Mouse (Mus musculus) embryo, embryonic 10.5 days (tissue): Measurements from ENCODE around the gene Sec63.

ENCODE experiments used
- DNase-seq: peaks from one replicate; pipeline ENCODE4 v3.0.0-alpha.2; 2015; ENCODE audit warnings: low spot score

Sec63 gene

GRCm38 (mm10) chr10:42760999-42761900, at the start of gene Sec63:
Gene Sec63 (plus strand): TSS chr10:42761496.
- DNase-seq: peak; percentile 98

- DNase-seq: peak; percentile 18
Measured at GRCm38 (mm10) chr10:42714676-42715075, 46.6 kb upstream of the Sec63 start.

- peak; percentile 60 for DNase-seq
Measured at GRCm38 (mm10) chr10:42715366-42716035, 45.8 kb upstream of the Sec63 start.

DNA sequence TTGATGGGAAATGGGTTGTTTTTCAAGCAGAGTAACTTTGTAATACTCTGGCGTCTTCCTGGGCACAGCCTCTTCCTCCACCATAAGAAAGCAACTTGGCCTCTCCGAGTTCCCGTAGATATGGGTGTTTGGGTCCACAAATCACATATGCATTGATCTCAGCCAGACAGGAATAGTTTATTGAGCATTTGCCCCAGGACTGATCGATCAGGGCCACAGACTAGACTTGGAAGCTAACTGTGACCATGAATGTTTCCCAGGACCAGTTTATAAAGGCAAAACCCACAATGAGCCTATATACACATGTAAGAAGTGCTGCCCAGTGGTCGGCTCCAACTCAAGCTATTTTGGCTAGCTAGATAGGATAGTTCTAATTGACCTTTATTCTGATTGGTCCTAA, 39.2 kb upstream of the Sec63 start:
- DNase-seq: no peak

- no peak for DNase-seq
Measured at GRCm38 (mm10) chr10:42723275-42724232, 37.7 kb upstream of the Sec63 start.

DNA sequence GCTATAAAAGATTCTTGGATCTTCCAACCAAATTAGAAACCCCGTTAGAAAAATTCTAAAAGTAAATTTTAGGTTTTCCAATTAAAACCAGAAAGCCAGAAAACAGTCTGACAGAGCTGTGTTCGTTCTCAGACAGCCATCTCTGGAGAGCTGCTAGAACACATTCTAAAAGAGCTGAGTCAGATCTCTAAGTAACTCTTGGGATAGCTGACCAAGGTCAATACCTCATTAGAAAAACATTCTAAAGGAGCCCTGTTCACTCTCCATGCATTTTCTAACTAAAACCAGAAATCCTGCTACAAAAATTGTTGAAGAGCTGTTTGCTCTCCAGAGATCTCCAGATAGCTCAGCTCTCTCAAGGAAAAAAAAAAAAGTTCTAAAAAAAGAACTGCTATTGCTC, 31.7 kb upstream of the Sec63 start:
- no peak for DNase-seq

GRCm38 (mm10) chr10:42734546-42735060, 26.7 kb upstream of the Sec63 start:
- DNase-seq: peak; percentile 72

DNA sequence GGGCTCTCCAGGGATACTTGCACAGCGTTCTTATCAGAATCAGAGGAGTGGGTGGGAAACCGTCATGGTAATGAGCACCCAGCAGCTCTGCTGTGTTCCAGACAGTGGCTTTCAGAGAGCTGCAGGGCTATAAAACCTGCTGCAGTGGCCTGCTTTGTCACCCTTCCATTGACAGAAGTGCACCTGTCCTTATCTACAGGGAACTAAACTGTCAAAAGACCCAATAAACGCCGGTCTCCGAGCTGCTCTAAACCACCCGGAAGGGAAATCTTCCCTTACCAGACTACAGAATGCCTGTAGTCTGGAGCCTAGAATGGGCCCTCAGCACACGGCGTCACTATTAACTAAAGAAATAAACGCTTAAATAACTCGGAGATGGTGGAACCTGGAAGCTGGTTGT, 9.5 kb upstream of the Sec63 start:
- DNase-seq: no peak

DNA sequence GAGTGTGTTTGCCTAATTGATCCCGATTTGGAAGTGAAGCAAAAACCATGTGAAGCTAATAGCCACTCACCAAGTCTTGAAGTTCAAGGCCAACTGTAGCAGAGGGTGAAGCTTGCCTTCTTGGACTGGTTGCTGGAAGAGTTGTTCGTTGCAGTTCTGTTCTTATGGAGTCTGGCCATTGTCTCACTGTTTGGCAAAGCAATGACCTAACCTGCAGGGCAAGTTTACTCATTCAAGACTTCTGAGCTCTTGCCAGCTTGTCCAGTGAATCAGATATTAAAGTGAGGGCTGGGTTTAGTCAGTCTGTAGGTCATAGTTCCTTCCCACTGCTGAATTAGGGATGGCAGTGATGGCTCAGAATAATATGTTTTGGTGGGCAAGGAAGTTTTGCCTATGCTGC, 7.0 kb upstream of the Sec63 start:
- DNase-seq: no peak

- DNase-seq: no peak
Measured at GRCm38 (mm10) chr10:42759741-42760140, 1.6 kb upstream of the Sec63 start.

DNA sequence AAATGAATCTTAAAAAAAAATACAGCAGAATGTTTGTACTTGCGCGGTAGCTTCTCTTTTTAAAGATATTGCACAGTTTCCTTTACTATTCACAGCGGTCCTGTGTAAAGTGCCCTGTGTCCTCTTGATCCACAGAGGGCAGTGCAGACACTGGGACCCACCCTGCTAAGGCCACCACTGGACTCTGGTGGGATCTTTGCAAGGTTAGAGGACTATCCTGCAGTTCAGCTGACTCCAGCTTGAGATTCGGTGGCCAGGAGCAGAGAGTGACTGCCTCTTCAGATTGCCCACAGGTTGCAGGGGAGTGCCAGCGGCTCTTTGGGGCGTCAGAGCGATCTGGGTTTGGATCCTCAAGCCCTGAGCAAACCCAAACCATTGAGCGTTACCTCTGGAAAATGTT, 967 bp upstream of the Sec63 start:
- DNase-seq: no peak

- peak; percentile 68 for DNase-seq
Measured at GRCm38 (mm10) chr10:42761901-42762669, 789 bp downstream of the Sec63 start.

DNA sequence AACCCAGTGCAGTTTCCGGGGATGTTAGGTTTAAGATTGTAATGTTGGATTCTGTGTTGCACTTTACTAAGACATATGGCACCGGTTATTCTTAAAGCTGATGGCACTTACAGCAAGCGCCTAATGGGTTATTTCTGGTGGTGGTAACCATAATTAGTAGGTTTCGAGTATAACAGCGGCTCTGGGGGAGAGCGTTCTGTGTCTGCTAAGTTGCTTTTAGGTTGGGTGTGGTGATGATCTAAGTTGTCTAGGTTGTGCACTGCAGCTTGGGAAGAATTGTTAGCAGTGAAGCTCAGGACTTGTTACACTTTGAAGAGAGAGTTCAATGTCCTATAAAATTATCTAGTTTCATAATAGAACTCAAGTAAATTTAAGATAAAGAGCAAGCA, 1.4 kb downstream of the Sec63 start:
- DNase-seq: no peak

- DNase-seq: no peak
Measured at GRCm38 (mm10) chr10:42763246-42763645, 1.9 kb downstream of the Sec63 start.

- no peak for DNase-seq
Measured at GRCm38 (mm10) chr10:42765344-42765743, 4.0 kb downstream of the Sec63 start.

DNA sequence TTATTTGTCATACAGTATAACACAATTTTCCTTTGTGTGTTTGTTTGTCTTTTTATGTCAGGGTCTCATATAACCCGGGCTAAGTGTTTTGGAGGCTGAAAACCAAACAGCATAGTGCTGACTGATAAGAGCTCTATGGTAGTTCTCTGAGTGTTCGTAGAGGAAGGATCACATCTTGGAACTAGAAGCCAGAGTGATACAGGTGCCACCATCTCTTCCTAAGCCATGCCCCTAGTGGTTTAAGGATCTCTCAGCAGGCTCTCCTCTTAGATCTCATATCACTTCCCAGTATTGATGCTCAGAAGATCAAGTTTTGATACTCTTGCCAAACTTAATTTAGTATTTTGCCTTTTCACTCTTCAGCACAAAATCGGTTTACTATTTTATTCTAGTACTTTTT, 14.2 kb downstream of the Sec63 start:
- DNase-seq: no peak

- DNase-seq: no peak
Measured at GRCm38 (mm10) chr10:42780753-42781152, 19.5 kb downstream of the Sec63 start.

DNA sequence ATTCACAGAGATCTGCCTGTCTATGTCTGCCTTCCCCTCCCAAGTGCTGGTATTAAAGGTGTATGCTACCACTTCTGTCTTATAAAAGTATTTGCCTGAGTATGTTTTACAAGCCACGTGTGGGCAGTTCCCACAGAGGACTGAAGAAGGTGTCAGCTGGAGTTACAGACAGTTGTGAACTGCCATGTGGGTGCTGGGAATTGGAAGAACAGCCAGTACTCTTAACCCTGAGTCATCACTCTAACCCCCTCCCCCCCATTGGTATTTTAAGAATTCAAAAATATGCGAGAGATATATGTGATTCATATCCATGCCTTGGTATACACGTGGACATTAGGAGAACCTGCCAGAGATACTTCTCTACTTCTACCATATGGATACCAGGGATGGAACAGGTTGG, 20.4 kb downstream of the Sec63 start:
- DNase-seq: no peak

- no peak for DNase-seq
Measured at GRCm38 (mm10) chr10:42800922-42801321, 39.6 kb downstream of the Sec63 start.

GRCm38 (mm10) chr10:42825923-42826322, 64.6 kb downstream of the Sec63 start:
- peak; percentile 14 for DNase-seq

DNA sequence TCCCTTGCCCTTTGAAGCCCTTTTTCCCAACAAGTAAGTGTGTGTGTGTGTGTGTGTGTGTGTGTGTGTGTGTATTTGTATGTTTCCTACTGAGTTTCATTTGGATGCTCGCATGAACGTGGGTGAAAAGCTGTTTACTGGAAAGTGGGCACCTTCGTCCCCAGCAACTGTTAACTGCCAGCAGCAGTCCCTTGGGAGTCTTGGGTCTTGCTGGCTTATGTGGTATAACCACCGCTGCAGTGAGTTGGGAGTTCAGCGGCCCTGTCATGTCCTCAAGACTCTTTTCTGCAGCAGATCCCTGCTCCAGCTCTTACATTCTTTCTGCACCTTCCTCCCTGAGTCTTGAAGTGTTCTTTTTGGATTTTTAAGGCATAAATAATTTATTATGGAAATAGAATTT, 65.9 kb downstream of the Sec63 start:
- DNase-seq: no peak
